Mouse (Mus musculus): ENCODE measurements around the gene Sh2d2a.

DNA sequence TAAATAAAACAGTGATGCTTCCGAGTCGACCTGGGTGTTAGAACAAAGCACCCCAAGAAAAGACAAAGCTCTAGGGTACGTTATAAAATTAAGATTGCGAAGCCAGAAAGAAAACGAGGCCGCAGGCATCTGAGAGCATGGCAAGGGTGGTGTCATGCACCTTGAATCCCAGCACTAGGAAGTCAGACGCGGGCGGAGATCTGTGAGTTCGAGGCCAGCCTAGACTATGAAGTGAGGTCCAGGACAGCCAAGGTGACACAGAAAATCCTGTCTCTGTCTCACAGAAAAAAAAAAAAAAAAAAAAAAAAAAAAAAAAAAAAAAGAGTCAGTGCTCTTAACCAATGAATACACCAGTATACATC is 39.4 kb downstream of the Sh2d2a start:
- TF ChIP-seq CTCF (conservative IDR thresholded peaks at IDR 0.05; ENCODE audit: insufficient read depth, insufficient read length, low read depth, low read length) (no peak), POLR2A (IDR thresholded peaks at IDR 0.05; ENCODE audit: low read depth, low read length) (no peak)

Measured in kidney, adult 2 months (tissue).